Mouse (Mus musculus) limb, embryonic 12.5 days (tissue): ENCODE results near the gene Batf2. TPM values are rescaled to one million over a fixed set of nuclear protein-coding genes. Genes with fewer than 3 reads are reported as not detected.

Source experiments
- ATAC-seq: fragments of 200-750 bp; cut with Nextera tagmentation; 2 replicates; pipeline ENCODE4 v1.8.0; 2017; ENCODE audit warnings: low read depth, moderate TSS enrichment; ENCODE audit not compliant: insufficient number of reproducible peaks, insufficient read depth, low FRiP score, low TSS enrichment
- H3K27ac ChIP-seq: fragments of 300-500 bp; sonication (generic); 2 replicates; pipeline ENCODE4 v1.5.1; 2016; ENCODE audit warnings: mild to moderate bottlenecking, moderate library complexity
- H3K27me3 ChIP-seq: fragments of 300-500 bp; sonication (generic); 2 replicates; pipeline ENCODE4 v1.6.1; 2016; ENCODE audit warnings: mild to moderate bottlenecking, moderate library complexity
- H3K36me3 ChIP-seq: fragments of 300-500 bp; sonication (generic); 2 replicates; pipeline ENCODE4 v1.6.1; 2016; ENCODE audit warnings: mild to moderate bottlenecking, moderate library complexity
- H3K4me1 ChIP-seq: fragments of 300-500 bp; sonication (generic); replicated peaks from 2 replicates; pipeline ENCODE4 v1.6.1; 2016
- H3K4me2 ChIP-seq: fragments of 300-500 bp; sonication (generic); 2 replicates; pipeline ENCODE4 v1.6.1; 2016; ENCODE audit warnings: mild to moderate bottlenecking, moderate library complexity
- H3K4me3 ChIP-seq: fragments of 300-500 bp; sonication (generic); replicated peaks from 2 replicates; pipeline ENCODE4 v1.5.1; 2016; ENCODE audit warnings: mild to moderate bottlenecking
- H3K9ac ChIP-seq: fragments of 300-500 bp; sonication (generic); replicated peaks from 2 replicates; pipeline ENCODE4 v1.6.1; 2016; ENCODE audit warnings: mild to moderate bottlenecking, moderate library complexity
- H3K9me3 ChIP-seq: fragments of 300-500 bp; sonication (generic); 2 replicates; pipeline ENCODE4 v1.6.1; 2016; ENCODE audit warnings: mild to moderate bottlenecking, moderate library complexity
- WGBS: fragments of 180-500 bp; shearing (Covaris S2); methylation state at CpG from one replicate; pipeline ENCODE4 v1.1.7; 2016; 5-methylcytosine and 5-hydroxymethylcytosine counted together
- polyA plus RNA-seq: library from polyadenylated mRNA; unstranded; fragments of >200 nt; fragmentation: Nextera tagmentation; extraction: Ambion mirVana; gene quantifications from 2 replicates; pipeline ENCODE4 v1.2.1, GENCODE M21; 2016

The Batf2 gene
- polyA plus RNA-seq, 1 experiment from 2014 or later: not detected

GRCm38 (mm10) chr19:6174771-6175170, 34.0 kb downstream of the Batf2 start:
- no peak overlapping the region for H3K4me3 ChIP-seq
- no peak overlapping the region for H3K27ac ChIP-seq
- H3K4me2 ChIP-seq: no peak overlapping the region
- WGBS: 39% methylated on average over 5 of the region's 5 CpGs
- no peak for ATAC-seq
- no peaks in the 10 kb centered on the region for H3K4me1 ChIP-seq
- H3K27me3 ChIP-seq: peaks cover 4% of the 10 kb centered on the region; the same call in 1 of the 2 replicates
- H3K9me3 ChIP-seq: no peaks in the 10 kb centered on the region
- H3K36me3 ChIP-seq: no peaks in the 10 kb centered on the region
- H3K9ac ChIP-seq: no peak overlapping the region

DNA sequence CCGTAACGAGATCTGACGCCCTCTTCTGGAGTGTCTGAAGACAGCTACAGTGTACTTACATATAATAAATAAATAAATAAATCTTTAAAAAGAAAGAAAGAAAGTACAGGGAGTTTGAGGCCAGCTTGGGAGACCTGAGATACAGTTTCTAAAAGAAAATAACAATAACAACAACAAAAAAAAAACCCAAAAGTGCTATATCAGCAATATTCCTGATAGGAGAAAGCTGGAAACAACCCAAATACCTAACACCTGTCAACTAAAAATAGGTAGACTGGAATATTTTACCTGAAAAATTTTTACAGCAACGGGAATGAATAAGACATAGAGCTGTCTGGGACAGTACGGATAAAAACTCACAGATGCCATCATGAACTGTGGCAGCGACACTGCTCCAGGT, 38.0 kb downstream of the Batf2 start:
- no peaks in the 10 kb centered on the region for H3K27me3 ChIP-seq
- no peak for ATAC-seq
- no peak overlapping the region for H3K4me3 ChIP-seq
- no peak overlapping the region for H3K9ac ChIP-seq
- H3K4me2 ChIP-seq: no peak overlapping the region
- no peaks in the 10 kb centered on the region for H3K9me3 ChIP-seq
- WGBS: 95% methylated on average over 6 of the region's 6 CpGs
- H3K4me1 ChIP-seq: 0 out of 2 replicates have a peak, but pooled peaks cover 5% of the 10 kb centered on the region
- H3K36me3 ChIP-seq: no peaks in the 10 kb centered on the region
- no peak overlapping the region for H3K27ac ChIP-seq

DNA sequence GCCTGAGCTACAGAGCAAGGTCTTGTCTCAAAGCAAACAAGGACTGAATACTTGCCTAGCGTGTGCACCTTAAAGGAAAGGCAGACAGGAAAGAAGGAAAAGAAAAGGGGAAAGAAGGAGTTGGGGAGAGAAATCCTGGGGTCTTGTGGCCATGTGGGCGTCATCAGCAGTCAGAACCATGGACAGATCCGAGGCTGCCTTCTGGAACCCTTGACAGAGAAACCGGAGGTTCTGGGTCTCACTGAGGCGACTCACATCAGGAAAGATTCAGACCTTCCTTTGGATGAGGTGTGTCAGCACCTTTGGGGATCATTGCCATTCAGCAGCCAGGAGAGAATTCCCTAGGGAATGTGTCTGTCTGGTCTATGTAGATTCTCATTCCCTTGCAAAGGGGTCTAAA, 40.8 kb downstream of the Batf2 start:
- H3K4me2 ChIP-seq: no peak overlapping the region
- no peak overlapping the region for H3K9ac ChIP-seq
- ATAC-seq: no peak
- H3K27ac ChIP-seq: no peak overlapping the region
- WGBS: 20% methylated on average over 5 of the region's 5 CpGs
- H3K4me1 ChIP-seq: 0 out of 2 replicates have a peak, but pooled peaks cover 5% of the 10 kb centered on the region
- H3K36me3 ChIP-seq: no peaks in the 10 kb centered on the region
- H3K9me3 ChIP-seq: no peaks in the 10 kb centered on the region
- no peak overlapping the region for H3K4me3 ChIP-seq
- H3K27me3 ChIP-seq: no peaks in the 10 kb centered on the region

DNA sequence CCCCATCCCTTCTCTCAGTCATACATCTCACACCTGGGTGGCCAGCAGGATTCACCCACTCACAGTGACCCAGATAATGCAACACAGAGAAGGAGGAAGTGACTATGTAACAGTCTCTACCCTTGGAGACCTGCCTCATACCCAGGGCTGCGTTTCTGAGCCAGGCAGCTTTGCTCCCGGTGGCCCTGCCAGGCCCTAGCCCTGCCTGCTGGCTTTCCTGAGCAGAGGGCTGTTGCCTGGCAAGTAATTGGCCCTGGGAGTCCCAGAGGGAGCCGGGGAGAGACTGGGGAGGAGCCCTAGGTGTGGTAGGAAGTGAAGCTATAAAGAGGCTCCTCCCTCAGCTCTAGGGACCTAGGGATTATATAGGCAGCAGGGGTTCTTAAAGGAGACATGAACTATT, 41.8 kb downstream of the Batf2 start:
- Histone ChIP-seq H3K4me1 (0 out of 2 replicates have a peak, but pooled peaks cover 5% of the 10 kb centered on the region), H3K9me3 (no peaks in the 10 kb centered on the region), H3K27me3 (no peaks in the 10 kb centered on the region), H3K9ac (no peak overlapping the region), H3K4me2 (no peak overlapping the region), H3K27ac (no peak overlapping the region), H3K36me3 (no peaks in the 10 kb centered on the region), H3K4me3 (no peak overlapping the region)
- ATAC-seq: no peak
- WGBS: 9% methylated on average over 3 of the region's 3 CpGs

DNA sequence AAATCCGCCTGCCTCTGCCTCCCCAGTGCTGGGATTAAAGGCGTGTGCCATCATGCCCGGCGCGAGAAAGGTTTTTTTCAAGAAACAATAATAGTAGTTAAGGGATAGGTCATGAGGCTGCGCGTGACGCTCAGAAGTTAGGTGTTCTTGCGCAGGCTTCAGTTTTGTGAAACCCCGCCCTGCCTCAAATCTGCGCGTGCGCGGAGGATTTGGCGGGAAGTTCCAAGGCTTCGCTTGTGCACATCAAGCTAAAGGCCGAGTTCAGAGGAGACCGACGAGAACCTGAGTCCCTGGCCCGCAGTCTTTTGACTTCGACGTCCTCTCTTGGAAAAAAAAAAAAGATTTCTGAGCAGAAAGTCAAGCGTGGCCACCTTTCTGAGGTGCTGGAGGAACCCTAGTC, 43.3 kb downstream of the Batf2 start, which contains the start of gene Majin:
Majin (plus strand) TSS at position 258 of the 400 bp plus-strand sequence.
- no peak within 1 kb of the TSS for H3K27ac ChIP-seq
- H3K9me3 ChIP-seq: no peaks in the 10 kb centered on the region
- H3K27me3 ChIP-seq: no peaks in the 10 kb centered on the region
- H3K36me3 ChIP-seq: no peaks in the 10 kb centered on the region
- no peak within 1 kb of the TSS for H3K4me3 ChIP-seq
- H3K9ac ChIP-seq: no peak within 1 kb of the TSS
- ATAC-seq: no peak
- 0 out of 2 replicates have a peak, but pooled peaks cover 5% of the 10 kb centered on the region for H3K4me1 ChIP-seq
- H3K4me2 ChIP-seq: no peak within 1 kb of the TSS
- WGBS: 85% methylated on average over 23 of the region's 23 CpGs

GRCm38 (mm10) chr19:6204265-6204664, 63.5 kb downstream of the Batf2 start:
- ATAC-seq: no peak
- Histone ChIP-seq H3K27me3 (no peaks in the 10 kb centered on the region), H3K36me3 (no peaks in the 10 kb centered on the region), H3K4me3 (no peak overlapping the region), H3K4me2 (no peak overlapping the region), H3K27ac (no peak overlapping the region), H3K9me3 (no peaks in the 10 kb centered on the region), H3K4me1 (no peaks in the 10 kb centered on the region), H3K9ac (no peak overlapping the region)
- WGBS: 78% methylated on average over 2 of the region's 2 CpGs

GRCm38 (mm10) chr19:6206716-6207115, 65.9 kb downstream of the Batf2 start:
- no peak overlapping the region for H3K27ac ChIP-seq
- no peaks in the 10 kb centered on the region for H3K27me3 ChIP-seq
- H3K4me1 ChIP-seq: no peaks in the 10 kb centered on the region
- no peaks in the 10 kb centered on the region for H3K36me3 ChIP-seq
- no peaks in the 10 kb centered on the region for H3K9me3 ChIP-seq
- WGBS: 58% methylated on average over 5 of the region's 5 CpGs
- H3K4me2 ChIP-seq: no peak overlapping the region
- H3K9ac ChIP-seq: no peak overlapping the region
- no peak for ATAC-seq
- no peak overlapping the region for H3K4me3 ChIP-seq

GRCm38 (mm10) chr19:6216046-6216705, 75.4 kb downstream of the Batf2 start:
- Histone ChIP-seq H3K27me3 (no peaks in the 10 kb centered on the region), H3K9ac (no peak overlapping the region), H3K4me2 (no peak overlapping the region), H3K36me3 (no peaks in the 10 kb centered on the region), H3K9me3 (no peaks in the 10 kb centered on the region), H3K4me1 (no peaks in the 10 kb centered on the region), H3K4me3 (no peak overlapping the region), H3K27ac (no peak overlapping the region)
- ATAC-seq: no peak
- 74% methylated on average over 6 of the region's 6 CpGs for WGBS

DNA sequence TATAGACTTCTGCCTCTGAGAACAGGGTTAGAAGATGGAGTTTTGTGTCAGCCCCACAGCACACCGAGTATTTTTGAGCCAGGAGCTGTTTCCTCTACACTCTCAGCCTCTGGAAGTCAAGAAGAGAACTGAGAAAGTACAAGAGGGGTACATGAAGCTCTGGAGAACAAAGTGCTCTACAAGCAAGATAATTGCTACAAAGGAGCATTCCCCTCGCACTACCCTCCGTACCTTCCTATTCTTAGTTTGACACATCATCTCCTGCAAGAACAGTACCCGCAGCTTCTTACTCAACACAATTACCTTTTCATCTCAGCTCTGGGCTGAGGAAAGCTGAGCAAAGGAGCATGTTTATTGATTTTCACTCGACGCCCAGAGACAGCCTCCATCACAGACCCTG, 77.8 kb downstream of the Batf2 start:
- H3K9ac ChIP-seq: no peak overlapping the region
- 76% methylated on average over 6 of the region's 6 CpGs for WGBS
- no peaks in the 10 kb centered on the region for H3K4me1 ChIP-seq
- no peaks in the 10 kb centered on the region for H3K9me3 ChIP-seq
- no peak overlapping the region for H3K4me2 ChIP-seq
- no peak overlapping the region for H3K4me3 ChIP-seq
- no peaks in the 10 kb centered on the region for H3K36me3 ChIP-seq
- no peak for ATAC-seq
- no peaks in the 10 kb centered on the region for H3K27me3 ChIP-seq
- no peak overlapping the region for H3K27ac ChIP-seq

Other genes with a start within 250 kb of the Batf2 start
- gene Tigd3, start 246.8 kb upstream of the Batf2 start, polyA plus RNA-seq: 5.5 and 6.6 TPM in 2 replicates
- 192 and 199 TPM in 2 replicates for gene Dpf2, start 228.0 kb upstream of the Batf2 start, polyA plus RNA-seq
- 2.7 and 3.0 TPM in 2 replicates for gene Cdc42ep2, start 216.2 kb upstream of the Batf2 start, polyA plus RNA-seq
- gene Pola2, start 176.8 kb upstream of the Batf2 start, polyA plus RNA-seq: 91.5 and 91.9 TPM in 2 replicates
- gene Slc22a20, start 154.8 kb upstream of the Batf2 start, polyA plus RNA-seq: not detected in 2 replicates
- 7.0 and 7.7 TPM in 2 replicates for gene Capn1, start 125.1 kb upstream of the Batf2 start, polyA plus RNA-seq
- gene Syvn1, start 94.4 kb upstream of the Batf2 start, polyA plus RNA-seq: 25.1 and 28.0 TPM in 2 replicates
- gene Mrpl49, start 83.2 kb upstream of the Batf2 start, polyA plus RNA-seq: 76.7 and 79.1 TPM in 2 replicates
- gene Fau, start 83.1 kb upstream of the Batf2 start, polyA plus RNA-seq: 775 and 779 TPM in 2 replicates
- 33.1 and 39.0 TPM in 2 replicates for gene Znhit2, start 79.8 kb upstream of the Batf2 start, polyA plus RNA-seq
- 24.4 and 26.3 TPM in 2 replicates for gene Tm7sf2, start 72.6 kb upstream of the Batf2 start, polyA plus RNA-seq
- gene Vps51, start 63.8 kb upstream of the Batf2 start, polyA plus RNA-seq: 67.7 and 72.7 TPM in 2 replicates
- gene Tmem262, start 61.0 kb upstream of the Batf2 start, polyA plus RNA-seq: not detected in 2 replicates
- gene Gm28374, start 58.7 kb upstream of the Batf2 start, polyA plus RNA-seq: 2.7 and 4.1 TPM in 2 replicates
- gene Zfpl1, start 56.0 kb upstream of the Batf2 start, polyA plus RNA-seq: 71.5 and 75.6 TPM in 2 replicates
- gene Cdca5, start 56.0 kb upstream of the Batf2 start, polyA plus RNA-seq: 45.1 and 49.7 TPM in 2 replicates
- 0.56 and 0.82 TPM in 2 replicates for gene AC131692.1, start 46.6 kb upstream of the Batf2 start, polyA plus RNA-seq
- gene Naaladl1, start 35.2 kb upstream of the Batf2 start, polyA plus RNA-seq: 0.54 and 0.71 TPM in 2 replicates
- 55.0 and 58.8 TPM in 2 replicates for gene Sac3d1, start 22.3 kb upstream of the Batf2 start, polyA plus RNA-seq
- gene Snx15, start 12.7 kb upstream of the Batf2 start, polyA plus RNA-seq: 33.1 and 33.2 TPM in 2 replicates
- gene Arl2, start 565 bp downstream of the Batf2 start, polyA plus RNA-seq: 78.2 and 83.4 TPM in 2 replicates
- gene Majin, start 43.4 kb downstream of the Batf2 start, polyA plus RNA-seq: not detected in 2 replicates
- gene Gpha2, start 85.4 kb downstream of the Batf2 start, polyA plus RNA-seq: 2.0 and 2.4 TPM in 2 replicates
- 22.7 and 23.7 TPM in 2 replicates for gene Ppp2r5b, start 94.9 kb downstream of the Batf2 start, polyA plus RNA-seq
- gene Atg2a, start 100.7 kb downstream of the Batf2 start, polyA plus RNA-seq: 11.1 and 11.2 TPM in 2 replicates
- 71.5 and 71.6 TPM in 2 replicates for gene Ehd1, start 135.7 kb downstream of the Batf2 start, polyA plus RNA-seq
- gene Cdc42bpg, start 165.5 kb downstream of the Batf2 start, polyA plus RNA-seq: 0.69 and 0.96 TPM in 2 replicates
- 103 and 107 TPM in 2 replicates for gene Men1, start 194.0 kb downstream of the Batf2 start, polyA plus RNA-seq
- gene Map4k2, start 200.2 kb downstream of the Batf2 start, polyA plus RNA-seq: 13.5 and 13.6 TPM in 2 replicates
- gene Sf1, start 222.7 kb downstream of the Batf2 start, polyA plus RNA-seq: 164 and 171 TPM in 2 replicates
- gene Pygm, start 243.4 kb downstream of the Batf2 start, polyA plus RNA-seq: 6.3 and 6.5 TPM in 2 replicates